Mouse (Mus musculus) midbrain, embryonic 11.5 days (tissue): ENCODE data around the gene Fjx1. TPM values are rescaled to one million over a fixed set of nuclear protein-coding genes. Genes with fewer than 3 reads are reported as not detected.
A peak's percentile ranks its signal among the peaks of the same experiment; 100 is the strongest.

Source experiments
- ATAC-seq: fragments of 200-750 bp; cut with Nextera tagmentation; 2 replicates; pipeline ENCODE4 v1.8.0; 2017; ENCODE audit warnings: moderate TSS enrichment, moderate library complexity; ENCODE audit not compliant: low FRiP score
- DNase-seq: peaks from one replicate; pipeline ENCODE4 v3.0.0; 2015; ENCODE audit warnings: low spot score; ENCODE audit errors: missing footprints
- H3K27ac ChIP-seq: fragments of 300-500 bp; sonication (generic); 2 replicates; pipeline ENCODE4 v1.5.1; 2014; ENCODE audit warnings: low read depth, low read length
- H3K27me3 ChIP-seq: fragments of 300-500 bp; sonication (generic); 2 replicates; pipeline ENCODE4 v1.6.1; 2014; ENCODE audit warnings: mild to moderate bottlenecking, low read length, moderate library complexity, mixed read lengths; ENCODE audit not compliant: control insufficient read depth, insufficient read depth
- H3K36me3 ChIP-seq: fragments of 300-500 bp; sonication (generic); 2 replicates; pipeline ENCODE4 v1.6.1; 2014; ENCODE audit warnings: mild to moderate bottlenecking, low read length, moderate library complexity, mixed read lengths; ENCODE audit not compliant: control insufficient read depth, insufficient read depth
- H3K4me1 ChIP-seq: fragments of 300-500 bp; sonication (generic); 2 replicates; pipeline ENCODE4 v1.6.1; 2014; ENCODE audit warnings: low read length; ENCODE audit not compliant: control insufficient read depth, insufficient read depth
- H3K4me2 ChIP-seq: fragments of 300-500 bp; sonication (generic); 2 replicates; pipeline ENCODE4 v1.6.1; 2014; ENCODE audit warnings: mild to moderate bottlenecking, moderate library complexity
- H3K4me3 ChIP-seq: fragments of 300-500 bp; sonication (generic); 2 replicates; pipeline ENCODE4 v1.5.1; 2014; ENCODE audit warnings: low read depth, low read length
- H3K9ac ChIP-seq: fragments of 300-500 bp; sonication (generic); 2 replicates; pipeline ENCODE4 v1.6.1; 2014; ENCODE audit warnings: low read length
- H3K9me3 ChIP-seq: fragments of 300-500 bp; sonication (generic); 2 replicates; pipeline ENCODE4 v1.6.1; 2016; ENCODE audit warnings: low read length; ENCODE audit not compliant: control insufficient read depth
- WGBS: fragments of 180-500 bp; shearing (Covaris S2); extraction: QIAGEN DNeasy Blood & Tissue Kit; methylation state at CpG from one replicate; pipeline ENCODE4 v1.1.7; 2014; 5-methylcytosine and 5-hydroxymethylcytosine counted together
- polyA plus RNA-seq: library from polyadenylated mRNA; unstranded; fragments of >200 nt; fragmentation: Nextera tagmentation; extraction: Ambion mirVana; gene quantifications from 2 replicates; pipeline ENCODE4 v1.2.1, GENCODE M21; 2014

Gene Fjx1
- polyA plus RNA-seq, 1 experiment from 2014 or later, result 25.5 TPM

DNA sequence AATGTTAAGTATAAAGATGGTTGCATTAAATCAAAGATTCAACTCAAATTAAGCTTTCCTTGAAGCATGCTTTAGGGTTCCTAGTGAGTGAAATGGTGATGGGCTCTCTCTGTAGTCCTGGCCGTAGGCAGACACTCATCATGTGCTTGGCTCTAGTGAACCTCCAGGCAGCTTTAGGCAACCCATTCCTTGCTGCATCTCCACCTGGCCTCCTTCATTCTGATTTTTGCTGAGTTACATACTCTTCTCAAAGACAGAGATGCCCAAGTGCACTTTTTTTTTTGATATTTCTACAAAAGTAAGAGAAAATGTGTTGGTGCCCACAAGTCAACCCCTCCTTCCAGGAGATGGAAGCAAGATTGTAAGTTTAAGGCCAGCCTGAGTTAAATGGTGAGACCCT, 2.8 kb upstream of the Fjx1 start:
- 86% methylated on average over 1 of the region's 1 CpGs for WGBS
- no peak overlapping the region for H3K27ac ChIP-seq

DNA sequence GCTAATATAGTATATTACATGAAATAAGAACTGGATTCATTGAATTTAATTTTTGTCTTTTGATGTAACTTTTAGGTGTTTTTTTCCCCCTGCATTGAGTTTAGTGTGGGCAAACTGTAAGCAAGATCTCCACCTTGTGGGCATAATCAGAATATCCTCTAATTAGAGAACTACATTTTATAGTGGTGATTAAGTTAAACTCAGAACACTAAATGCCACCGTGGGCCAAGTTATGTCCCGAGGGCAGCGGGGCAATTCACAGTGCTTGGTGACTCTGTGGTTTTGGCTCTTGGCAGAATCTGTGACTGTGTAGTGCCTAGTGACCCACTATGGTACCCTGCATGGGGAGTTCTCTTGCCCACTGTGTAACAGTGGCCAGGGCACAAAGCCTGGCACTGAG, 1.1 kb upstream of the Fjx1 start:
- ATAC-seq (no peak), DNase-seq (peak; percentile 85)
- 56% methylated on average over 3 of the region's 3 CpGs for WGBS
- no peak overlapping the region for H3K27ac ChIP-seq
- H3K4me1 ChIP-seq, result peaks cover 12% of the 10 kb centered on the region
- H3K36me3 ChIP-seq, result no peaks in the 10 kb centered on the region
- H3K9me3 ChIP-seq, result no peaks in the 10 kb centered on the region
- H3K9ac ChIP-seq, result no peak overlapping the region
- no peaks in the 10 kb centered on the region for H3K27me3 ChIP-seq
- no peak overlapping the region for H3K4me2 ChIP-seq
- no peak overlapping the region for H3K4me3 ChIP-seq

More for the DNA sequence above, 2.8 kb upstream of the Fjx1 start:
- H3K27me3 ChIP-seq, result no peaks in the 10 kb centered on the region
- H3K4me1 ChIP-seq, result peaks cover 5% of the 10 kb centered on the region
- H3K36me3 ChIP-seq, result no peaks in the 10 kb centered on the region
- no peak overlapping the region for H3K9ac ChIP-seq
- ATAC-seq, result no peak
- H3K9me3 ChIP-seq, result no peaks in the 10 kb centered on the region
- H3K4me3 ChIP-seq, result no peak overlapping the region
- peak; percentile 62 for DNase-seq
- H3K4me2 ChIP-seq, result no peak overlapping the region

DNA sequence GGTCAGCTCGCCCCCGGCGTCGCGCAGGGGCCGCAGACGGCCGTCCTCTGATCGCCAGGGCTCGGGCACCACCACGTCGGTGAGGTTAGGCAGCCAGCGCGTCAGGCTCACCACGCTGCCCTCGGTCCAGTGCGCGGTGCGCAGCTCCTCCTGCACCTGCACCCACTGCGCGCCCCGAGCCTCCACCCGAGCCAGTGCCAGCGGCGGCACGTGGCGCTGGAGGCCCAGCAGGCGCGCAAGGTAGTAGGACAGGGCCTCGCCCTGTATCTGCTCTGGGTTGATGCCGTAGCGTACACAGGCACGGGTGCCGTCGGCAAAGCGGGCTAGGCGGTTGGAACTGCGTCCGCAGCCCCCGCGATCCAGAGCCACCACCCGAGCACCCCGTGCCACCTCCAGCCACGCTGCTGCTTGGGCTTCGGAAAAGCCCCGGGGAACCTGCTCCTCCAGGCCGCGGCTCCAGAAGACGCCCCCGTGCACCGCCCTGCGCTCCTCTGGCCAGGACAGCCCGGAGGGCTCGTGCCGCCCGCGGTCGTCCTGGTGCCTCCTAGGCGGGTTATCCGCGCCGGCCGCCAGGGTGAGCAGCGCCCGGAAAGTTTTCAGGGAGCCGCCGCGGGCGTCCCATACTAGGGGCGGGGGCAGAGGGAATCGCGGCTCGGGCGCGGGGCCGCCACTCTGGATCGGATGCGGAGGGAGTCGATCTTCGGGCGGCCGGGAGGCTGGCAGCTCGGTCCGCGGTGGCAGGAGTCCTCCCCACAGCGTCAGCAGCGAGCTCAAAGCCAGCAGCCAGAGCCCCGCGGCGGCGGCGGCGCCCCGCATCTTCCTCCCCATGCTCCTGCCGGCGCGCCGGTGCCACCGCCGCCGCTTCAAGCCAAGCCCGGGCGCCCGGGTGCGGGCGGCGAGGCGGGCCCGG, 1.3 kb downstream of the Fjx1 start:
- peak overlapping the region; percentile 95 for H3K4me2 ChIP-seq
- peak overlapping the region; percentile 98 for H3K9ac ChIP-seq
- ATAC-seq (peak; percentile 53), DNase-seq (peak; percentile 96)
- H3K4me1 ChIP-seq, result peaks cover 13% of the 10 kb centered on the region
- no peaks in the 10 kb centered on the region; the same call in 1 of the 2 replicates for H3K36me3 ChIP-seq
- H3K27ac ChIP-seq, result peak overlapping the region; percentile 96
- no peaks in the 10 kb centered on the region for H3K27me3 ChIP-seq
- no peaks in the 10 kb centered on the region for H3K9me3 ChIP-seq
- under 1% methylated on average over 101 of the region's 109 CpGs for WGBS
- peak overlapping the region; percentile 86 for H3K4me3 ChIP-seq

DNA sequence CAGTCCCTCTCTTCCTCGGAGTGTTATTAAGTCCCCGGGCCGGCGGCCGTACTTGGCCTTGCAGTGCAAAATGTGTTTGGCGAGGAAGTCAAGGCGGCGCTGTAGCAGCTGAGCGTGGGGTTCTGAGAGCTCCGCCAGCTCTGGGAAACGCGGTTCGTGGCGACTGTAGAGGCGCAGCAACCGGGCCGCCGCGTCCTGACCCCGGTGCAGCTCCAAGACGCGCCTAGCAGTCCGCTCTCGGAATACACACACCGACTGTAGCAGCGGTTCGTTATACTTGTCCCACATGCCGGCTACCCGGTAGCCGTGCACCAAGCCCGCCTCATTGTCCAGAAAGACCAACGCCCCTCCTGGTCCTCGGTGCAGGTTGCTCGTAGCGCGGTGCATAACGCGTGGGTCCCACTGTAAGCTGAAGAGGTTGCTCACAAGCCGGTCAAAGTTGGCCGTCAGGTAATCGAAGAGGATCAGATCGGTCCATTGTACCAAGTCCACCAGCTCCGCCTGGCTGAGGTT, 2.0 kb downstream of the Fjx1 start:
- under 1% methylated on average over 43 of the region's 43 CpGs for WGBS
- peak overlapping the region; percentile 96 for H3K27ac ChIP-seq
- DNase-seq (peak; percentile 97), ATAC-seq (peak; percentile 8; the same call in 1 of the 2 replicates)
- no peaks in the 10 kb centered on the region; the same call in 1 of the 2 replicates for H3K36me3 ChIP-seq
- peak overlapping the region; percentile 86 for H3K4me3 ChIP-seq
- no peaks in the 10 kb centered on the region for H3K27me3 ChIP-seq
- H3K4me1 ChIP-seq, result peaks cover 13% of the 10 kb centered on the region
- H3K9me3 ChIP-seq, result no peaks in the 10 kb centered on the region
- peak overlapping the region; percentile 95 for H3K4me2 ChIP-seq
- peak overlapping the region; percentile 98 for H3K9ac ChIP-seq

DNA sequence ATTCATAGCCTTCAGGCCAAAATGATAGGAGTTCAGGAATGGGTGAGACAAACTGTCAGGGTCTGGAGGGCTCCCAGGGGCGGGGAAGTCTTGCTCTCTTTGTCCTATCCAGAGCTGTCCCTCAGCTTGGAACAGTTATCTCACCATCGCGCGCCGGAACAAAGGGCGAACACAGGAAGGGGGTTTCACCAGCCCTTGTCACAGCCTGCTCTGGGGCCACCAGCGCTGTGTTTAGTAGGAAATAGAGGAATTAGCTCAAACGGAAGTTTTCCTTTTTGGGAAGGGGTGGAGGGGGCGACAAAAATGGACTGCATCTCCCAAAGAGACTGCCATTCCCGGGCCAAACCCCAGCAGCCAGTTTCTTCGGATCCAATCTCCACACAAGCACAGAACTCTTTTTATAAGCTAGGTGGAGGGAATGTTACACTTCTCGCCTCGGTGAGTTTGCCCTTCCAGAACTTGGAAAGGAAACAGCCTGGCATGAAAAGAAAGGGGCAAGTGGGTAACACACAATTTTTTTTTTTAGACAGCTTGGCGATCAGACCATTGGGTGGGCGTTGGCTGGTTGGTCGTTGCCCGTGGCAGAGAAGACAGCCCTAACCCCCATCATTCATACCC, 2.6 kb downstream of the Fjx1 start:
- under 1% methylated on average over 17 of the region's 17 CpGs for WGBS

DNA sequence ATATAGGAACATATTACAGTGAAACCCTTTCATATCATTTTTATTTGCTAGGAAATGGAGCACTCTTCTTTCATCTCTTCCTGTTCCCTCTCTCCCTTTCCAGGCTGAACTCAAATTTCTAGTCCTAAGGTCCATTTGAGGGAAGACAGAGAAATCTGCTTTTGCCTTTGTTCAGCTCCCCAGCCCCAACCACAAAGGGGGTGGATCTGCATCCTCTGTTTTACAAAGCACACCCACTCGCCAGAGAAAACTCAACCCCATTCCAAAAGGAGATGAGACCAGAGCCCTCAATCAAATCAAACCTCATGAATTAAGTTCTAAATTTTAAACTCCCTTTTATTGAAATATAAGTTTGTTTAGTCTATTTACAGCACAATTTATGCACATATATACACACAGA, 3.2 kb downstream of the Fjx1 start:
- H3K27me3 ChIP-seq, result no peaks in the 10 kb centered on the region
- no peaks in the 10 kb centered on the region; the same call in 1 of the 2 replicates for H3K36me3 ChIP-seq
- no peak for ATAC-seq
- no peak for DNase-seq
- peak overlapping the region; percentile 95 for H3K4me2 ChIP-seq
- H3K27ac ChIP-seq, result no peak overlapping the region
- peak overlapping the region; percentile 39 for H3K9ac ChIP-seq
- peaks cover 13% of the 10 kb centered on the region for H3K4me1 ChIP-seq
- peak overlapping the region; percentile 86 for H3K4me3 ChIP-seq
- 15% methylated on average over 1 of the region's 1 CpGs for WGBS
- no peaks in the 10 kb centered on the region for H3K9me3 ChIP-seq

More for the DNA sequence above, 2.6 kb downstream of the Fjx1 start:
- DNase-seq (peak; percentile 97), ATAC-seq (peak; percentile 58)
- Histone ChIP-seq H3K4me2 (peak overlapping the region; percentile 95), H3K9me3 (no peaks in the 10 kb centered on the region), H3K27ac (peak overlapping the region; percentile 96), H3K27me3 (no peaks in the 10 kb centered on the region), H3K9ac (peak overlapping the region; percentile 98), H3K36me3 (no peaks in the 10 kb centered on the region; the same call in 1 of the 2 replicates), H3K4me3 (peak overlapping the region; percentile 86), H3K4me1 (peaks cover 13% of the 10 kb centered on the region)

DNA sequence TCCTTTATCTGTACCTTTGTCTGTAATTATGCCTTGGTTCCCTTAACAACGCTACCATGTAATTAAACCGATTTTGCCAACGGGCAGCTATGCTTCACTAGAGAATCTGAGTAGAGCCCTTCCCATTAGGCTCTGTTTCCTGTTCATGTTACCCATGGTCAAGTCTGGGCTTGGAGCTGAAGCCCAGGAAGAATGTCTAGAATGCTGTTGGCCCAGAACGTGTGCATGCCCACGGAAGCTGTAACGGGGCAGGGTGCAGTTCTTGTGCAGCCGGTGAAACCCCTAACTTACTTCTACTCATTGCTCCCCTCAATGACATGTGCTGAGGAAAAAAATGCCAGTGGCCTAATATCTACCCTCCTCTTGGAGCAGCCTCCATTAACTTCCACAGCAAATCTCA, 4.5 kb downstream of the Fjx1 start:
- Histone ChIP-seq H3K4me3 (no peak overlapping the region), H3K27ac (no peak overlapping the region), H3K4me1 (peaks cover 13% of the 10 kb centered on the region), H3K9ac (no peak overlapping the region), H3K27me3 (no peaks in the 10 kb centered on the region), H3K36me3 (no peaks in the 10 kb centered on the region; the same call in 1 of the 2 replicates), H3K9me3 (no peaks in the 10 kb centered on the region), H3K4me2 (no peak overlapping the region)
- DNase-seq (peak; percentile 67), ATAC-seq (no peak)
- WGBS, result 95% methylated on average over 7 of the region's 7 CpGs

DNA sequence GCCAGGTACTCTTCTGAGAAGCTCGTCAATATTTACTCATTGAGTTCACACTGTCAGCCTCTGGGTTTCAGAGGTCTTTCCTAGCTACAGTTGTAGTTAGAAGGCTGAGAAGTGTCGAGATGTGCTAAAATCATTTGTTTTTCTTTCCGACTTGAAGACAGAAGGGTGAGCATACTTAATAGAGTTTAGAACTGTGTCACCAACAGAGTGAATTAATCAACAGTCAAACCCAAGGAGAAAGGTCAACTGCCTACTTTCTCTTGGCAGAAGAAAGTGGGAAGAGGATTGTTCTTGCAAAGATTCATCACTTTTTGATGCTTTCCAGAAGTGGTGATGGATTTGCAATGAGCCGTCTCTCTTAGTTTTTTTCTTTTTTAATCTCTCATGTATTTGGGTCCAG, 5.4 kb downstream of the Fjx1 start:
- no peak overlapping the region for H3K27ac ChIP-seq
- no peak for ATAC-seq
- no peaks in the 10 kb centered on the region for H3K9me3 ChIP-seq
- H3K4me3 ChIP-seq, result no peak overlapping the region
- no peaks in the 10 kb centered on the region; the same call in 1 of the 2 replicates for H3K36me3 ChIP-seq
- no peak overlapping the region for H3K4me2 ChIP-seq
- H3K4me1 ChIP-seq, result peaks cover 9% of the 10 kb centered on the region
- H3K9ac ChIP-seq, result no peak overlapping the region
- WGBS, result 85% methylated on average over 4 of the region's 4 CpGs
- DNase-seq, result no peak
- no peaks in the 10 kb centered on the region for H3K27me3 ChIP-seq
